In genomic region chr2:105852971-105853370, GRCm38 (mm10) we compare ENCODE assay signal across 12 mouse cellular contexts.
"Had no signal": no experiment of that assay in that cellular context is flagged by ENCODE, and none has a peak within 500 bp of the region (broad histone marks: within the 10 kb centered on the region; RNA-seq: fewer than 3 reads in every experiment).

No protein-coding gene starts in this region.

- DNase-seq: gastrocnemius, postnatal 14 days; gastrocnemius, postnatal 36 days; heart, adult 11 months; heart, adult 2 months; heart, postnatal 14 days; heart, postnatal 36 days; kidney, adult 11 months; kidney, adult 2 months; kidney, adult 9 months; kidney, postnatal 14 days; kidney, postnatal 36 days; liver had no signal
